ENCODE assay signal across 8 mouse cellular contexts in the genomic region with DNA sequence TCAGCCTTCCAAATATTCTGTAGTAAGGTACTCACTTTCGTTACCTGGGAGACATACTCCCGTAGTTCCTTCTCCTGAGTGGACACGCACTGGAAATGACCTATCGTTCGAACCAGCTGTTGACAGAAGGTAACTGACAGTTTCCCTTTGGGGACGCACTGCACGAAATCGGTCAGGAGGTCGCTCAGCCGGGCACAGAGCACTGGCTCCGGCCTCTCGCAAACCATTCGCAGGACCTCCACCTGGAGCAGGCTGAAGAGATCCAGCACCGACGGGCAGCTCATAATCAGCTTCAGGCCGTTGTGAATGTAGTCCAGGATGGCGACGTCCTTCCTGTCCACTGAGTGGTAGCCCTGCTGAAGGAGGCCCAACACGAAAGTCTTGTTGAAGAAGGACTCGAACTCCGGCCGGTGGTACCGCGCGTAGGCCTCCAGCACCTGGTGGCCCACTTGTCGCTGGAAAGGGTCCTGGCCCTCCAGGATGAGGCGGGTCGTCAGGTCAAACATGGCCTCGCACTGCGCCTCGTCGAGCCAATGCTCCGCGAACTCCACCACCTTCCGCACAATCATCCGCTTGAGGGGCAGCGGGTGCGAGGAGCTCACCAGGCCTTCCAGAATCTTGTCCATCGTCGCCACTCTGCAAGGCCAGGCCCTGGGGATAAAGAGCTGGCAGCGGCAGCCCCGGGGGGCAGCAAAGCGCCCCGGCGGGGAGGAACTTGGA. TPM values are rescaled to one million over a fixed set of nuclear protein-coding genes. Genes with fewer than 3 reads are reported as not detected.
DNase-seq lines count a peak whose midpoint lies in the region; ATAC-seq and TF ChIP-seq lines count a peak whose summit lies in the region.

No protein-coding gene starts in this region.

- WGBS in heart, embryonic 11.5 days (ENCODE audit: insufficient replicate concordance) = 2% methylated on average over 45 of the region's 45 CpGs
- 3% methylated on average over 45 of the region's 45 CpGs for WGBS in intestine, embryonic 14.5 days
- WGBS in lung, embryonic 16.5 days = under 1% methylated on average over 45 of the region's 45 CpGs
- 2% methylated on average over 45 of the region's 45 CpGs for WGBS in stomach, embryonic 14.5 days

- peak overlapping the region; percentile 97 for H3K4me2 ChIP-seq in heart, embryonic 11.5 days
- peak overlapping the region; percentile 98 for H3K4me2 ChIP-seq in intestine, embryonic 14.5 days (ENCODE audit: low read length)
- H3K4me2 ChIP-seq in lung, embryonic 16.5 days (ENCODE audit: low read depth, low read length) = peak overlapping the region; percentile 86
- H3K4me2 ChIP-seq in stomach, embryonic 14.5 days (replicated peaks; ENCODE audit: low read depth, low read length) = peak overlapping the region; percentile 89

- peak overlapping the region; percentile 98 for H3K4me3 ChIP-seq in heart, embryonic 11.5 days (ENCODE audit: low read depth, low read length)
- H3K4me3 ChIP-seq in ES-E14 (ENCODE audit: insufficient read depth in 1 of 2, low read depth in 1 of 2, low read length in 2 of 2, poor library complexity in 1 of 2, severe bottlenecking in 1 of 2) = peak overlapping the region; percentile 82 to 98
- peak overlapping the region; percentile 87 for H3K4me3 ChIP-seq in intestine, embryonic 14.5 days (ENCODE audit: low read depth, low read length)
- peak overlapping the region; percentile 100 for H3K4me3 ChIP-seq in lung, embryonic 16.5 days (ENCODE audit: low read length)
- peak overlapping the region; percentile 96 for H3K4me3 ChIP-seq in stomach, embryonic 14.5 days (ENCODE audit: low read depth, low read length)

- no peaks in the 10 kb centered on the region for H3K27me3 ChIP-seq in heart, embryonic 11.5 days (ENCODE audit: control insufficient read depth, insufficient read depth, low read length)
- no peaks in the 10 kb centered on the region for H3K27me3 ChIP-seq in intestine, embryonic 14.5 days (replicated peaks; ENCODE audit: control insufficient read depth, insufficient read depth, low read length)
- no peaks in the 10 kb centered on the region for H3K27me3 ChIP-seq in lung, embryonic 16.5 days (ENCODE audit: control insufficient read depth, insufficient read depth, low read depth, low read length)
- H3K27me3 ChIP-seq in stomach, embryonic 14.5 days (ENCODE audit: control insufficient read depth, insufficient read depth, low read length) = no peaks in the 10 kb centered on the region

- intact Hi-C loops in heart, postnatal 10 days (cut with DNase I) = no loop called here

- H3K27ac ChIP-seq in heart, embryonic 11.5 days (ENCODE audit: low read depth, low read length) = peak overlapping the region; percentile 83
- no peak overlapping the region for H3K27ac ChIP-seq in ES-E14 (ENCODE audit: insufficient read depth, low read depth, low read length, poor library complexity, severe bottlenecking)
- peak overlapping the region; percentile 60 for H3K27ac ChIP-seq in intestine, embryonic 14.5 days (ENCODE audit: low read depth)
- peak overlapping the region; percentile 84 for H3K27ac ChIP-seq in lung, embryonic 16.5 days (ENCODE audit: low read length)
- H3K27ac ChIP-seq in stomach, embryonic 14.5 days (ENCODE audit: low read length) = peak overlapping the region; percentile 77

- no peaks in the 10 kb centered on the region for H3K36me3 ChIP-seq in heart, embryonic 11.5 days (ENCODE audit: control insufficient read depth, insufficient read depth, low read length)
- no peaks in the 10 kb centered on the region for H3K36me3 ChIP-seq in ES-E14 (ENCODE audit: control insufficient read depth, insufficient read depth, low read length, poor library complexity, severe bottlenecking)
- H3K36me3 ChIP-seq in intestine, embryonic 14.5 days (ENCODE audit: control insufficient read depth, insufficient read depth, low read length) = peaks cover 18% of the 10 kb centered on the region
- no peaks in the 10 kb centered on the region; the same call in 1 of the 2 replicates for H3K36me3 ChIP-seq in lung, embryonic 16.5 days (ENCODE audit: control insufficient read depth, insufficient read depth, low read length)
- no peaks in the 10 kb centered on the region for H3K36me3 ChIP-seq in stomach, embryonic 14.5 days (ENCODE audit: control insufficient read depth, insufficient read depth, low read length)

- H3K9ac ChIP-seq in heart, embryonic 11.5 days (ENCODE audit: low read depth, low read length) = peak overlapping the region; percentile 90
- peak overlapping the region; percentile 83 for H3K9ac ChIP-seq in ES-E14 (ENCODE audit: insufficient read depth, low read depth, low read length, poor library complexity, severe bottlenecking)
- peak overlapping the region; percentile 68 for H3K9ac ChIP-seq in intestine, embryonic 14.5 days (ENCODE audit: low read length)
- H3K9ac ChIP-seq in lung, embryonic 16.5 days (ENCODE audit: low read length) = peak overlapping the region; percentile 90
- H3K9ac ChIP-seq in stomach, embryonic 14.5 days (replicated peaks; ENCODE audit: low read depth, low read length) = peak overlapping the region; percentile 84

- peaks cover 16% of the 10 kb centered on the region for H3K4me1 ChIP-seq in heart, embryonic 11.5 days (ENCODE audit: control insufficient read depth, insufficient read depth, low read length)
- H3K4me1 ChIP-seq in ES-E14 (ENCODE audit: control insufficient read depth in 2 of 2, insufficient read depth in 2 of 2, low read length in 2 of 2, poor library complexity in 1 of 2) = peaks cover 2 to 9% of the 10 kb centered on the region in 2 experiments; a peak in 3 of 4 replicates
- H3K4me1 ChIP-seq in intestine, embryonic 14.5 days (replicated peaks; ENCODE audit: control insufficient read depth, insufficient read depth, low read length) = peaks cover 18% of the 10 kb centered on the region
- peaks cover 21% of the 10 kb centered on the region for H3K4me1 ChIP-seq in lung, embryonic 16.5 days (replicated peaks; ENCODE audit: control insufficient read depth, insufficient read depth, low read length)
- peaks cover 17% of the 10 kb centered on the region for H3K4me1 ChIP-seq in stomach, embryonic 14.5 days (ENCODE audit: control insufficient read depth, insufficient read depth, low read length)

- no peak; the same call in 1 of the 2 replicates for ATAC-seq in heart, embryonic 11.5 days (replicated peaks; ENCODE audit: insufficient number of reproducible peaks, low FRiP score, low TSS enrichment)
- peak; percentile 32 for ATAC-seq in erythroblast, adult 5-6 weeks (replicated peaks; ENCODE audit: low FRiP score, poor library complexity, severe bottlenecking)
- no peak for ATAC-seq in intestine, embryonic 14.5 days (replicated peaks; ENCODE audit: low FRiP score, low TSS enrichment, low read depth)
- peak; percentile 0; the same call in 1 of the 2 replicates for ATAC-seq in lung, embryonic 16.5 days (ENCODE audit: low read depth)
- ATAC-seq in stomach, embryonic 14.5 days (ENCODE audit: insufficient number of reproducible peaks, insufficient read depth, low FRiP score, low read depth) = no peak

- in situ Hi-C loops in ES-E14 (cut with MboI; ENCODE audit: low sequenced_read_pairs in 2 of 2, unreplicated experiment in 2 of 2) = no loop called here

- H3K9me3 ChIP-seq in heart, embryonic 11.5 days (replicated peaks; ENCODE audit: control insufficient read depth, low read length) = no peaks in the 10 kb centered on the region
- no peaks in the 10 kb centered on the region for H3K9me3 ChIP-seq in ES-E14 (ENCODE audit: control insufficient read depth, insufficient read depth, low read depth, low read length)
- H3K9me3 ChIP-seq in intestine, embryonic 14.5 days (ENCODE audit: control insufficient read depth, low read length) = no peaks in the 10 kb centered on the region
- H3K9me3 ChIP-seq in lung, embryonic 16.5 days (ENCODE audit: control insufficient read depth, low read length) = no peaks in the 10 kb centered on the region
- no peaks in the 10 kb centered on the region for H3K9me3 ChIP-seq in stomach, embryonic 14.5 days (ENCODE audit: control insufficient read depth, low read depth, low read length)

- DNase-seq in heart, postnatal 10 days = no peak
- no peak for DNase-seq in ES-E14 (ENCODE audit: low read depth, low spot score)
- DNase-seq in intestine, embryonic 14.5 days (ENCODE audit: low spot score) = peak; percentile 67
- no peak for DNase-seq in layer of hippocampus, postnatal 14 days (ENCODE audit: low spot score in 2 of 2)

TF ChIP-seq in ES-E14, 5 proteins besides CTCF, POLR2A, EP300 and RAD21:
- no peak for TF ChIP-seq ZNF384 (IDR thresholded peaks at IDR 0.05; ENCODE audit: low read depth, low read length)
- TF ChIP-seq MAFK (IDR thresholded peaks at IDR 0.05; ENCODE audit: insufficient read depth, low read depth, low read length) = no peak
- no peak for TF ChIP-seq HCFC1 (IDR thresholded peaks at IDR 0.05; ENCODE audit: borderline replicate concordance, insufficient read depth, low read length)
- TF ChIP-seq ZC3H11A (IDR thresholded peaks at IDR 0.05; ENCODE audit: borderline replicate concordance, low read depth, low read length) = no peak
- no peak for TF ChIP-seq CHD2 (IDR thresholded peaks at IDR 0.05; ENCODE audit: low read depth, low read length)

RNA-seq across cellular contexts. Expression of gene Usp38, which starts 0.8 kb away (rescaled TPM):
- 19.2 and 19.3 TPM in 2 replicates for polyA plus RNA-seq in heart, embryonic 11.5 days (2014; fragmentation: Nextera tagmentation; extraction: Ambion mirVana)
- 10 to 100 TPM; 22.3 to 23.3 TPM for total RNA-seq in heart, postnatal 10 days (2021)
- 22.8 and 30.1 TPM in 2 replicates for total RNA-seq in ES-E14 (2012; rRNA removed)
- total RNA-seq in erythroblast, adult 5-6 weeks (2015; ENCODE audit: low replicate concordance) = 9.4 and 15.6 TPM in 2 replicates
- 8.3 and 11.2 TPM in 2 replicates for total RNA-seq in erythroblast, adult 5-6 weeks (2017; ENCODE audit: low replicate concordance)
- 21.7 and 22.0 TPM in 2 replicates for polyA plus RNA-seq in intestine, embryonic 14.5 days (2014; fragmentation: Nextera tagmentation; extraction: Ambion mirVana)
- 16.4 and 18.1 TPM in 2 replicates for polyA plus RNA-seq in lung, embryonic 16.5 days (2015; fragmentation: Nextera tagmentation; extraction: Ambion mirVana)
- 21.2 and 22.8 TPM in 2 replicates for polyA plus RNA-seq in stomach, embryonic 14.5 days (2014; fragmentation: Nextera tagmentation; extraction: Ambion mirVana)
- total RNA-seq in layer of hippocampus, postnatal 14 days (2021) = 10 to 100 TPM; 25.2 to 26.6 TPM

Comparison
In these comparisons a context has a peak if more than half of its experiments do, and no peak if none do; other contexts are left out.
1. ATAC-seq: peak in erythroblast, adult 5-6 weeks (single experiment) and lung, embryonic 16.5 days (single experiment); none in heart, embryonic 11.5 days (single experiment), intestine, embryonic 14.5 days (single experiment) and stomach, embryonic 14.5 days (single experiment).
2. Peak in every context shown above with its lines, with median percentiles within 50 percentile points of each other: H3K4me2 ChIP-seq, H3K4me3 ChIP-seq and H3K9ac ChIP-seq.